Mouse (Mus musculus) heart, postnatal 0 days (tissue): ENCODE results near the gene Lonp2.

Experiments used
- CTCF ChIP-seq: IDR thresholded peaks from 2 replicates; pipeline ENCODE4 v1.5.1; 2016; ENCODE audit warnings: antibody characterized with exemption, control low read depth, low read depth
- EP300 ChIP-seq: IDR thresholded peaks from 2 replicates; pipeline ENCODE4 v1.6.1; 2016; ENCODE audit warnings: antibody characterized with exemption, low read depth

DNA sequence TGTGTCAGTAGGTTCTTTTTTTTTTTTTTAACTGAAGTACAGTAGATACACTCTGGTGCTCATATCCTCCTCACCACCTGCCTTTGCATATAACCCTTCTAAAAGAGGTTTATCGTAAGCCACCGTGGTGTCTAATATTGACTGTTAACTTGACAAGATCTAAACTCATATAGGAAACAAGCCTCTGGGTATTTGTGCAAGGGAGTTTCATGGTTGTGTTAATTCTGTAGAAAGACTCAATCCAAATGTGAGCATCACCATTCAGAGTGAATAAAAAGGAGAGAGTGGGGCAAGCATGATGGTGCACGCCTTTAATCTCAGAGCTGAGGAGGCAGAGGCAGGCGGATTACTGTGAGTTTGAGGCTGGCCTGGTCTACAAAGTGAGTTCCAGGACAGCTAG is 20.8 kb downstream of the Lonp2 start:
- TF ChIP-seq CTCF (no peak), EP300 (no peak)
